Mouse (Mus musculus) skeletal muscle tissue, adult 2 months (tissue): ENCODE results near the gene Tssk4.
A peak's percentile ranks its signal among the peaks of the same experiment; 100 is the strongest.

Experiments
- DNase-seq: peaks from one replicate; pipeline ENCODE4 v3.0.0-alpha.2; 2012; ENCODE audit warnings: low read depth, low spot score

Gene Tssk4

GRCm38 (mm10) chr14:55643060-55643907 lies 6.7 kb upstream of the Tssk4 start, which contains the start of gene Tm9sf1:
Tm9sf1 (minus strand) TSS chr14:55643806.
- peak; percentile 70 for DNase-seq

- no peak for DNase-seq
These were observed 5.6 kb upstream of the Tssk4 start for GRCm38 (mm10) chr14:55644261-55644888.

- no peak for DNase-seq
These were observed 1.5 kb downstream of the Tssk4 start for GRCm38 (mm10) chr14:55651528-55651927.

- DNase-seq = no peak
These were observed 7.0 kb downstream of the Tssk4 start for GRCm38 (mm10) chr14:55656935-55657334.

GRCm38 (mm10) chr14:55658011-55658410 lies 8.0 kb downstream of the Tssk4 start:
- DNase-seq = no peak

GRCm38 (mm10) chr14:55659960-55660573 lies 10.1 kb downstream of the Tssk4 start, which contains the start of gene Mdp1:
Mdp1 (minus strand) TSS chr14:55660508.
- DNase-seq = peak; percentile 59

- no peak for DNase-seq
These were observed 10.7 kb downstream of the Tssk4 start for GRCm38 (mm10) chr14:55660636-55661035.

- no peak for DNase-seq
These were observed 21.5 kb downstream of the Tssk4 start for GRCm38 (mm10) chr14:55671486-55671832.

- peak; percentile 91 for DNase-seq
These were observed 22.1 kb downstream of the Tssk4 start, which contains the start of the genes Gmpr2 and Nedd8 for GRCm38 (mm10) chr14:55671833-55672740. Gmpr2 (plus strand) TSS chr14:55671941. Nedd8 (minus strand) TSS chr14:55672124.

- DNase-seq = no peak
These were observed 22.7 kb downstream of the Tssk4 start for GRCm38 (mm10) chr14:55672741-55673060.

GRCm38 (mm10) chr14:55677615-55678014 lies 27.6 kb downstream of the Tssk4 start:
- DNase-seq = no peak

GRCm38 (mm10) chr14:55681160-55682117 lies 31.5 kb downstream of the Tssk4 start, which contains the start of gene Tinf2:
Tinf2 (minus strand) TSS chr14:55681820.
- peak; percentile 94 for DNase-seq

- no peak for DNase-seq
These were observed 32.1 kb downstream of the Tssk4 start for GRCm38 (mm10) chr14:55682118-55682493.

GRCm38 (mm10) chr14:55689433-55689832 lies 39.4 kb downstream of the Tssk4 start:
- DNase-seq = no peak

- no peak for DNase-seq
These were observed 47.2 kb downstream of the Tssk4 start for GRCm38 (mm10) chr14:55697226-55697625.

- no peak for DNase-seq
These were observed 51.1 kb downstream of the Tssk4 start for GRCm38 (mm10) chr14:55701131-55701530.
